Mouse (Mus musculus) lung, postnatal 0 days (tissue): Measurements from ENCODE around the gene Hoxa13. TPM values are rescaled to one million over a fixed set of nuclear protein-coding genes. Genes with fewer than 3 reads are reported as not detected.
A peak's percentile ranks its signal among the peaks of the same experiment; 100 is the strongest.

Source experiments
- ATAC-seq: fragments of 200-750 bp; cut with Nextera tagmentation; 2 replicates; pipeline ENCODE4 v1.8.0; 2017; ENCODE audit warnings: moderate library complexity
- DNase-seq: peaks from one replicate; pipeline ENCODE4 v3.0.0-alpha.2; 2016; ENCODE audit warnings: low spot score
- H3K27ac ChIP-seq: fragments of 300-500 bp; sonication (generic); 2 replicates; pipeline ENCODE4 v1.5.1; 2014; ENCODE audit warnings: antibody characterized with exemption, mild to moderate bottlenecking, low read length, mixed read lengths
- H3K27me3 ChIP-seq: fragments of 300-500 bp; sonication (generic); replicated peaks from 2 replicates; pipeline ENCODE4 v1.6.1; 2014; ENCODE audit warnings: low read length, mixed read lengths; ENCODE audit not compliant: insufficient read depth
- H3K36me3 ChIP-seq: fragments of 300-500 bp; sonication (generic); 2 replicates; pipeline ENCODE4 v1.6.1; 2014; ENCODE audit warnings: low read length, mixed read lengths; ENCODE audit not compliant: insufficient read depth
- H3K4me1 ChIP-seq: fragments of 300-500 bp; sonication (generic); 2 replicates; pipeline ENCODE4 v1.6.1; 2014; ENCODE audit warnings: antibody characterized with exemption, low read depth, low read length, mixed read lengths; ENCODE audit not compliant: insufficient read depth
- H3K4me2 ChIP-seq: fragments of 300-500 bp; sonication (generic); replicated peaks from 2 replicates; pipeline ENCODE4 v1.6.1; 2014; ENCODE audit warnings: low read depth, mild to moderate bottlenecking, low read length, moderate library complexity, mixed read lengths
- H3K4me3 ChIP-seq: fragments of 300-500 bp; sonication (generic); 2 replicates; pipeline ENCODE4 v1.5.1; 2014; ENCODE audit warnings: low read depth, low read length
- H3K9ac ChIP-seq: fragments of 300-500 bp; sonication (generic); replicated peaks from 2 replicates; pipeline ENCODE4 v1.6.1; 2014; ENCODE audit warnings: low read depth, mild to moderate bottlenecking
- H3K9me3 ChIP-seq: fragments of 300-500 bp; sonication (generic); 2 replicates; pipeline ENCODE4 v1.6.1; 2016; ENCODE audit warnings: low read length, mixed read lengths
- CTCF ChIP-seq: IDR thresholded peaks from 2 replicates; pipeline ENCODE4 v1.5.1; 2016; ENCODE audit warnings: antibody characterized with exemption, mild to moderate bottlenecking
- EP300 ChIP-seq: IDR thresholded peaks from 2 replicates; pipeline ENCODE4 v1.6.1; 2016; ENCODE audit warnings: antibody characterized with exemption, mild to moderate bottlenecking, control low read depth
- WGBS: fragments of 180-500 bp; shearing (Covaris S2); extraction: QIAGEN DNeasy Blood & Tissue Kit; methylation state at CpG from one replicate; pipeline ENCODE4 v1.1.7; 2014; 5-methylcytosine and 5-hydroxymethylcytosine counted together
- polyA plus RNA-seq: library from polyadenylated mRNA; unstranded; fragments of >200 nt; fragmentation: Nextera tagmentation; extraction: Ambion mirVana; gene quantifications from 2 replicates; pipeline ENCODE4 v1.2.1, GENCODE M21; 2015

Gene Hoxa13
- polyA plus RNA-seq: 0.12 TPM in 1 of 2 replicates, not detected in the other

DNA sequence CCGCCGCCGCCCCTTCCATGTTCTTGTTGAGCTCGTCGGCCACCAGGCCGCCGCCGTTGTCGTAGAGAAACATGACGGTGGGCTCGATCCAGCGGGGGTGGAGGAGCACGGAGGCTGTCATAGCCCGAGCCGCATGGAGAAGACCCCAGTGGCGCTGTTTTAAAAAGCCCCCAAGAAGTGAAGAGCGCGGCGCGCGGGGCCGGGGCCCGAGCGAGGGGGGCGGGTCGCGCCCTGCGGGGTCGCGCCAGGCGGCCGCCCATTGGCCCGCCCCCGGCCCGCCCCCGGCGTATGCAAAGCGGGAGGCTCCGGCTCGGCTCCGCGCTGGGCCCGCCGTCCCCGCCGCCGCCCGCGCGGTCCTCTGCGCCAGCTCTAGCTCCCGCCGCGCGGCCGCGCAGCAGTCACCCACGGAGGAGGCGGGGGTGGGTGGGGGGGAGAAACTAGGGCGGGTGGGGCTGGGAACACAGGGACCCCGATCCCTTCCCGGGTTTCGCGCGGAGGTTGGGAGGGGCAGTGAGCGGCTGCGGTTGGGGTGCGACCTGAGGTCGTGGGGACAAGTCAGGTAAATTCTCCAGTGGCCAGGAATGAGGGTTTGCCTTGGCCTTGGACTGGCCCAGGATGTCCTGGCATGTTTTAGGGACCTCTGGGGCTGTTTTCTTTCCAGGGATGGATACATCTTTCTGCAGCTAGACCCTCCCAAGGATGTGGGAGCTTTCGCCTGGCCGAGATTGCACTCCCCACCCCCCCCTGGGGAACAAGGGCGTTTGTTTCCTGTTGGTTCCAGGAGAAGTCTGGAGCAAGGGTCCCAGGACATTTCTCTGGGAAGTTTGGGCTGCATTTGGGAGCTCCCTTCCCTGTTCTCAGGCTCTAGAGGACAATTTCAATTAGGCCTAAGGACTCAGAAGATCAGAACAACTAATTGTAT is at the start of gene Hoxa13:
Gene Hoxa13 (minus strand): TSS at position 227 of the 922 bp plus-strand sequence.
- peak; percentile 76 for ATAC-seq
- peak within 1 kb of the TSS; percentile 69 for H3K4me2 ChIP-seq
- peaks cover 83% of the 10 kb centered on the region for H3K27me3 ChIP-seq
- H3K9ac ChIP-seq: no peak within 1 kb of the TSS
- WGBS: 2% methylated on average over 20 of the region's 72 CpGs
- no peaks in the 10 kb centered on the region for H3K36me3 ChIP-seq
- no peaks in the 10 kb centered on the region for H3K4me1 ChIP-seq
- no peaks in the 10 kb centered on the region for H3K9me3 ChIP-seq
- no peak for TF ChIP-seq EP300
- TF ChIP-seq CTCF: no peak
- no peak within 1 kb of the TSS for H3K27ac ChIP-seq
- DNase-seq: no peak
- peak within 1 kb of the TSS; percentile 43 for H3K4me3 ChIP-seq

DNA sequence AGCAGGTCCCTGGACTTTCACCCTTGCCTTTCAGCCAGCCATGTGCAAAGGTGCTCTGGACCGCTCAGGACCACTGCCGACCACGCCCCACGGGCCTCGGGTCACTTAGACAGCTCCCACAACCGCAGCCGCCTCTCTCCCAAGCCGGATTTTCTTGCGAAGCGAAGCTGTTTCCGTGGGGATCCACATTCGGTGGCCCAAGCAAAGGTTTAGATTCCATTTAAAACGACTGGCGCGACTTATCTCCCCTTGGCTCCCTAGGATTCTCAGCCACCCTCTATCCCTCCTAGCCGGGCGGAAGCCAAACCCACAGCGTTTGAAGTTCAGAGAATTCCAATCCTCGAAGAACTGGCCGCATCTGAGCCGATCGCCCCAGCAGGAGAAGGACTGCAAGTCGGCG is 49.7 kb upstream of the Hoxa13 start:
- H3K27me3 ChIP-seq: peaks cover 84% of the 10 kb centered on the region
- 2% methylated on average over 24 of the region's 24 CpGs for WGBS
- DNase-seq (no peak), ATAC-seq (no peak)
- no peak overlapping the region for H3K27ac ChIP-seq
- H3K9ac ChIP-seq: no peak overlapping the region
- no peak overlapping the region for H3K4me2 ChIP-seq
- H3K4me3 ChIP-seq: peak overlapping the region; percentile 15
- peaks cover 4% of the 10 kb centered on the region; the same call in 1 of the 2 replicates for H3K4me1 ChIP-seq
- TF ChIP-seq EP300 (no peak), CTCF (no peak)
- no peaks in the 10 kb centered on the region for H3K36me3 ChIP-seq
- no peaks in the 10 kb centered on the region for H3K9me3 ChIP-seq

DNA sequence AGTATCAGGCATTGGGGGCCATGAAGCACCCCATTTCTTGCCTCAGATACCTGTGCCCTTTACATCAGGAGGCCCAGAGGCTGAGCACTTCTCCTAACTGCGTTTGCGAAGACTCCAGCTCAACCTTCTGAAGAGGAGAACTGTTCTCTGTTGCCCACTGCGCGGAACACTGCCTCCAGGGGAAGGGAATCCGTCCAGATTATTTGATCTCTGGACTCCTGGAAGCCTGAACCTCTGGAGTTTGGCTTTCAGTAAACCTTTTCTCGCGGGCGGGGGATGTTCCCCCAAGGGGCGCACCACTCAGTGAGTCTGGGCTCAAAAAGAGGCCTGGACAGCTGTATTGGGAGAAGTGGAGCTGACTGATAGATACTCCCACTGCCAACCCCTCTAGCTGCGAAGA is 49.1 kb upstream of the Hoxa13 start:
- 37% methylated on average over 10 of the region's 10 CpGs for WGBS
- no peak for TF ChIP-seq CTCF
- no peak for TF ChIP-seq EP300
- H3K36me3 ChIP-seq: no peaks in the 10 kb centered on the region
- H3K27ac ChIP-seq: no peak overlapping the region
- 0 out of 2 replicates have a peak overlapping the region, but pooled peaks have one; percentile 15 for H3K4me3 ChIP-seq
- peaks cover 4% of the 10 kb centered on the region; the same call in 1 of the 2 replicates for H3K4me1 ChIP-seq
- ATAC-seq: no peak
- no peak for DNase-seq
- peaks cover 79% of the 10 kb centered on the region for H3K27me3 ChIP-seq
- no peaks in the 10 kb centered on the region for H3K9me3 ChIP-seq
- H3K4me2 ChIP-seq: no peak overlapping the region
- no peak overlapping the region for H3K9ac ChIP-seq

DNA sequence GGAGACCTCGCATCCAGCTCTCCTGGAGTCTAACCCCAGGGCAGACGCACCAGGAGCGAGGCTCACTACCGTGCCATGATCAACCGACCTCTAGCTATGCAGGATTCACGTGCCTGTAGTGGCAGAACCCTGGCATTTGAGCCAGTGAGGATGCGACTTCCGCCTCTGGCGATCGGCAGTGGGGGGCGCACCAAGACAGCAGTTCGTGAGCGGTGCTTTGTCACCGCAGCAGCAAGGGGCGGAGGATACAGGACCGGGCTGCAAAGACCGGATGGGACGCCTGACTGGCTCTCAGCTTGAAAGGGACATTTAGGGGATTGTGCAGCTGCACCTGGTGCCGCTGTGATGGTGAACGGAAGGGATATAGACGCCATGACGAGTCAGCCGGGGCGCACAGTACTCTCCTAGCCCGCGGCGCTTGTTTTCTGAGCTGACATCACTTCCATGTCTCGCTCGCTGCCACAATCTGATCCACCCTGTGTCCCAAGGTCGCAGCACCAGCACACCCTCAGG is 45.3 kb upstream of the Hoxa13 start:
- H3K36me3 ChIP-seq: no peaks in the 10 kb centered on the region
- H3K27me3 ChIP-seq: peaks cover 52% of the 10 kb centered on the region
- ATAC-seq: peak; percentile 80
- no peak overlapping the region for H3K27ac ChIP-seq
- no peaks in the 10 kb centered on the region for H3K9me3 ChIP-seq
- H3K4me3 ChIP-seq: peak overlapping the region; percentile 34
- peak; percentile 69 for DNase-seq
- TF ChIP-seq EP300 (no peak), CTCF (peak; percentile 88)
- 1% methylated on average over 29 of the region's 30 CpGs for WGBS
- peaks cover 4% of the 10 kb centered on the region; the same call in 1 of the 2 replicates for H3K4me1 ChIP-seq
- no peak overlapping the region for H3K9ac ChIP-seq
- H3K4me2 ChIP-seq: peak overlapping the region; percentile 66

DNA sequence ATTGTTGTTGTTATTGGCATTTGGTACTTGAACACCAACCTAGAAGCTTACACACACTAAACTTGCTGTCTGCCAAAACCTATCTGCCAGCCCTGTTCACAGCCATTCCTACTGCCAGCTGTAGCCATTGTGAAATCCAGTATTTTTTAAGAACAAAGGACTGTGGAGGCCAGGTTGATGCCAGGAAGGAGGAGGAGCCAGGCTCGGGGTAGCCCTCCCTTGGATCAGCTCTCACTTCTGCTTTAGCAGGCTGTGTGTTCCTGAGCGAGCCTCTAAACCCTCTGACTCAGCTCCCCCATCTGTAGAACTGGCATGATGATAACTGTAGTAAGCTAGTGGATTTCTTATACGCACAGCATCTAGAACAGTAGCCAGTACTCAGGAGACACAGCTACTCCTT is 42.7 kb upstream of the Hoxa13 start:
- ATAC-seq (no peak), DNase-seq (no peak)
- Histone ChIP-seq H3K4me3 (no peak overlapping the region), H3K9ac (no peak overlapping the region), H3K27me3 (peaks cover 29% of the 10 kb centered on the region), H3K9me3 (no peaks in the 10 kb centered on the region), H3K27ac (no peak overlapping the region), H3K4me2 (no peak overlapping the region), H3K36me3 (no peaks in the 10 kb centered on the region), H3K4me1 (no peaks in the 10 kb centered on the region)
- no peak for TF ChIP-seq CTCF
- 43% methylated on average over 3 of the region's 3 CpGs for WGBS

DNA sequence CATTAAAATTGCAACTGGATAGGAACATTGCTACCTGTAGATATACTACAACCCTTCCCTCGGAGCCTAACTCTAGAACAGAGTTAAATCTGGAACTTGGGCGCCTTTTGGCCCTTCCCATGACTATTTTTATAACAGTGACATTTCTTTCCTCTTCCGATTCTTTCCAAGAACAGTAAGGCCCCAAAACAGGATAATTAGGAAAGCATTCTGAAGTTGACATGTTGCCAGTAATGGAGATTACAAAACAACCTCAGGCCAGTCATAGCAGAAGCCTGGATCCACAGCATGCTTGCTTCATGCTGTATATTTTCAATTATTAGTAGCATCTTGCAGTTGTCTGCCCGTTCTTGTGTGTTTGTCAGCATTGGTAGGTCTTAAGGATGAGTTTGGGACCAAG is 40.1 kb upstream of the Hoxa13 start:
- Histone ChIP-seq H3K4me3 (no peak overlapping the region), H3K9ac (no peak overlapping the region), H3K27ac (no peak overlapping the region), H3K4me2 (no peak overlapping the region), H3K27me3 (peaks cover 10% of the 10 kb centered on the region; the same call in 1 of the 2 replicates), H3K36me3 (no peaks in the 10 kb centered on the region), H3K9me3 (no peaks in the 10 kb centered on the region), H3K4me1 (no peaks in the 10 kb centered on the region)
- WGBS: 61% methylated on average over 4 of the region's 4 CpGs
- ATAC-seq (no peak), DNase-seq (peak; percentile 77)
- no peak for TF ChIP-seq CTCF
- TF ChIP-seq EP300: no peak
